Mouse (Mus musculus) heart, postnatal 0 days (tissue): ENCODE results near the gene Rft1.

Source experiments
- CTCF ChIP-seq: IDR thresholded peaks from 2 replicates; pipeline ENCODE4 v1.5.1; 2016; ENCODE audit warnings: antibody characterized with exemption, control low read depth, low read depth
- EP300 ChIP-seq: IDR thresholded peaks from 2 replicates; pipeline ENCODE4 v1.6.1; 2016; ENCODE audit warnings: antibody characterized with exemption, low read depth

GRCm38 (mm10) chr14:30619982-30620578 lies 34.1 kb upstream of the Rft1 start:
- TF ChIP-seq CTCF (no peak), EP300 (no peak)
